Mouse (Mus musculus) ES-E14 (cell line): ENCODE measurements at regions not wholly inside any gene's neighbourhood (a gene's known extent, or its start where the extent isn't known, plus 50 kb on each side); places are given as distances from the start of the nearest gene placed in this dataset.

Experiments used
- CHD2 ChIP-seq: IDR thresholded peaks from 2 replicates; pipeline ENCODE4 v1.6.1; 2014; ENCODE audit warnings: mild to moderate bottlenecking, low read depth, low read length, inconsistent platforms
- HCFC1 ChIP-seq: IDR thresholded peaks from 2 replicates; pipeline ENCODE4 v1.6.1; 2012; ENCODE audit warnings: low read length, inconsistent platforms, borderline replicate concordance; ENCODE audit not compliant: insufficient read depth
- MAFK ChIP-seq: IDR thresholded peaks from 2 replicates; pipeline ENCODE4 v1.6.1; 2014; ENCODE audit warnings: mild to moderate bottlenecking, low read depth, low read length, inconsistent platforms; ENCODE audit not compliant: insufficient read depth

- TF ChIP-seq CHD2 (no peak), MAFK (no peak), HCFC1 (no peak)
Observed at GRCm38 (mm10) chr3:8265783-8266182, 1344.1 kb downstream of the Zfp704 start.
